Mouse (Mus musculus): Measurements from ENCODE around the gene Tor3a.

DNA sequence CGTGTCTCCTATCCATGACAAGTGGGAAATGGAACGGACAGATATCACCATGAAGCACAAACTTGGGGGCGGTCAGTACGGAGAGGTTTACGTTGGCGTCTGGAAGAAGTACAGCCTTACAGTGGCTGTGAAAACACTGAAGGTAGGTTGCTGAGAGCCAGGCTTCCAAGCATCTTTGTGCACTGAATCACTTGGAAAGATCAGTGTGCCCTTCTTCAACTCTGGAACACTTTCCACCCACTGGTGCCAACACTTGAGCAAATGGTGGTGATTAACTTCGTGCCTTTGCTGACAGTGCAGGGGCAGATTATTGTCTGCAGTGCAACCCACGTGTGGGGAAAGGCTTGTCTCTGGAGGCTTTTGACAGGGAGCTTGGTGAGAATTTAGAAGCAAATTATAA, 44.2 kb downstream of the Tor3a start:
- no peak for TF ChIP-seq CTCF (IDR thresholded peaks at IDR 0.05; ENCODE audit: low read depth, low read length)
- no peak for TF ChIP-seq POLR2A (IDR thresholded peaks at IDR 0.05; ENCODE audit: borderline replicate concordance, low read depth, low read length)

Data from bone marrow macrophage, adult 2 months (primary cell).